In genomic region chr1:75443247-75444024, GRCm38 (mm10) we compare ENCODE assay signal across 11 mouse cellular contexts. TPM values are rescaled to one million over a fixed set of nuclear protein-coding genes. Genes with fewer than 3 reads are reported as not detected.
DNase-seq lines count a peak whose midpoint lies in the region; ATAC-seq and TF ChIP-seq lines count a peak whose summit lies in the region.
"Had no signal": no experiment of that assay in that cellular context is flagged by ENCODE, and none has a peak within 500 bp of the region (broad histone marks: within the 10 kb centered on the region; RNA-seq: fewer than 3 reads in every experiment).

No protein-coding gene starts in this region.

- peak; percentile 17; the same call in 1 of the 2 replicates for ATAC-seq in hindbrain, embryonic 14.5 days (ENCODE audit: low FRiP score)
- ATAC-seq in neural tube, embryonic 13.5 days (ENCODE audit: low read depth): peak; percentile 16; the same call in 1 of the 2 replicates

- no peaks in the 10 kb centered on the region for H3K9me3 ChIP-seq in hindbrain, embryonic 14.5 days (ENCODE audit: control insufficient read depth, low read length)
- H3K9me3 ChIP-seq in neural tube, embryonic 13.5 days: no peaks in the 10 kb centered on the region

- 0 out of 2 replicates have a peak overlapping the region, but pooled peaks have one; percentile 6 for H3K4me2 ChIP-seq in hindbrain, embryonic 14.5 days (replicated peaks)
- peak overlapping the region; percentile 27 for H3K4me2 ChIP-seq in neural tube, embryonic 13.5 days

- peak overlapping the region; percentile 29 for H3K9ac ChIP-seq in hindbrain, embryonic 14.5 days
- H3K9ac ChIP-seq in neural tube, embryonic 13.5 days: peak overlapping the region; percentile 53

- H3K27ac ChIP-seq in layer of hippocampus, adult 2 months: peak overlapping the region; percentile 56
- H3K27ac ChIP-seq in hindbrain, embryonic 14.5 days: peak overlapping the region; percentile 76
- peak overlapping the region; percentile 92 for H3K27ac ChIP-seq in neural tube, embryonic 13.5 days (replicated peaks)

- DNase-seq in layer of hippocampus, adult 2 months (ENCODE audit: low spot score in 2 of 2): no peak
- no peak for DNase-seq in layer of hippocampus, postnatal 25 days (ENCODE audit: extremely low spot score in 1 of 2, low spot score in 1 of 2)
- peak; percentile 66 to 70 for DNase-seq in cerebellum, postnatal 36 days
- peak; percentile 30 for DNase-seq in hindbrain, embryonic 14.5 days (ENCODE audit: low spot score)
- no peak for DNase-seq in gastrocnemius, postnatal 25 days
- DNase-seq in gastrocnemius, adult 18-20 months (ENCODE audit: low spot score): no peak
- no peak for DNase-seq in kidney, postnatal 14 days
- DNase-seq: adrenal gland, postnatal 10 days; heart, adult 11 months; kidney, adult 11 months had no signal

- no peak for TF ChIP-seq CTCF in layer of hippocampus, adult 2 months (conservative IDR thresholded peaks at IDR 0.05)

- no peaks in the 10 kb centered on the region for H3K36me3 ChIP-seq in hindbrain, embryonic 14.5 days (replicated peaks; ENCODE audit: control insufficient read depth, insufficient read depth)
- 0 out of 2 replicates have a peak, but pooled peaks cover 7% of the 10 kb centered on the region for H3K36me3 ChIP-seq in neural tube, embryonic 13.5 days

- H3K4me1 ChIP-seq in hindbrain, embryonic 14.5 days (replicated peaks; ENCODE audit: control insufficient read depth, insufficient read depth, low read length): peaks cover 59% of the 10 kb centered on the region
- H3K4me1 ChIP-seq in neural tube, embryonic 13.5 days (replicated peaks): peaks cover 75% of the 10 kb centered on the region

- WGBS in hindbrain, embryonic 14.5 days: 14% methylated on average over 13 of the region's 13 CpGs
- 12% methylated on average over 13 of the region's 13 CpGs for WGBS in neural tube, embryonic 13.5 days

- H3K4me3 ChIP-seq in layer of hippocampus, adult 2 months: no peak overlapping the region
- H3K4me3 ChIP-seq in hindbrain, embryonic 14.5 days (replicated peaks; ENCODE audit: low read length): no peak overlapping the region
- no peak overlapping the region for H3K4me3 ChIP-seq in neural tube, embryonic 13.5 days

- H3K27me3 ChIP-seq in hindbrain, embryonic 14.5 days (ENCODE audit: control insufficient read depth, insufficient read depth, low read length): no peaks in the 10 kb centered on the region
- no peaks in the 10 kb centered on the region; the same call in 1 of the 2 replicates for H3K27me3 ChIP-seq in neural tube, embryonic 13.5 days

RNA-seq across cellular contexts. Expression of gene Asic4, which starts 6.8 kb away (rescaled TPM):
- 1 to 10 TPM; 5.5 to 7.1 TPM for total RNA-seq in layer of hippocampus, adult 2 months (2021)
- 1 to 10 TPM; 8.9 to 9.9 TPM for total RNA-seq in layer of hippocampus, postnatal 25 days (2021)
- 4.9 and 5.0 TPM in 2 replicates for polyA plus RNA-seq in hindbrain, embryonic 14.5 days (2014; fragmentation: Nextera tagmentation; extraction: Ambion mirVana)
- 28.7 and 28.8 TPM in 2 replicates for polyA plus RNA-seq in neural tube, embryonic 13.5 days (2015; fragmentation: Nextera tagmentation; extraction: Ambion mirVana)
- not detected for total RNA-seq in gastrocnemius, postnatal 25 days (2021)
- not detected for total RNA-seq in gastrocnemius, adult 18-20 months (2021)

RNA-seq across cellular contexts. Expression of gene Gmppa, which starts 7.7 kb away (rescaled TPM):
- 10 to 100 TPM; 72.9 to 76.0 TPM for total RNA-seq in layer of hippocampus, adult 2 months (2021)
- total RNA-seq in layer of hippocampus, postnatal 25 days (2021): 10 to 100 TPM; 60.5 to 66.7 TPM
- 53.1 and 65.0 TPM in 2 replicates for polyA plus RNA-seq in hindbrain, embryonic 14.5 days (2014; fragmentation: Nextera tagmentation; extraction: Ambion mirVana)
- 74.4 and 75.9 TPM in 2 replicates for polyA plus RNA-seq in neural tube, embryonic 13.5 days (2015; fragmentation: Nextera tagmentation; extraction: Ambion mirVana)
- total RNA-seq in gastrocnemius, postnatal 25 days (2021): 10 to 100 TPM; 32.0 to 37.2 TPM
- total RNA-seq in gastrocnemius, adult 18-20 months (2021): 10 to 100 TPM; 37.3 to 44.6 TPM

RNA-seq across cellular contexts. Expression of gene Chpf, which starts 35.7 kb away (rescaled TPM):
- 10 to 100 TPM; 80.5 to 86.6 TPM for total RNA-seq in layer of hippocampus, adult 2 months (2021)
- 10 to 100 TPM; 77.2 to 82.8 TPM for total RNA-seq in layer of hippocampus, postnatal 25 days (2021)
- polyA plus RNA-seq in hindbrain, embryonic 14.5 days (2014; fragmentation: Nextera tagmentation; extraction: Ambion mirVana): 49.2 and 55.0 TPM in 2 replicates
- polyA plus RNA-seq in neural tube, embryonic 13.5 days (2015; fragmentation: Nextera tagmentation; extraction: Ambion mirVana): 39.1 and 41.0 TPM in 2 replicates
- 1 to 10 TPM; 5.5 to 7.9 TPM for total RNA-seq in gastrocnemius, postnatal 25 days (2021)
- 1 to 10 TPM; 3.7 to 4.4 TPM for total RNA-seq in gastrocnemius, adult 18-20 months (2021)

RNA-seq across cellular contexts. Expression of gene Tmem198, which starts 35.9 kb away (rescaled TPM):
- total RNA-seq in layer of hippocampus, adult 2 months (2021): 10 to 100 TPM; 64.0 to 65.4 TPM
- total RNA-seq in layer of hippocampus, postnatal 25 days (2021): 10 to 100 TPM; 70.3 to 73.8 TPM
- polyA plus RNA-seq in hindbrain, embryonic 14.5 days (2014; fragmentation: Nextera tagmentation; extraction: Ambion mirVana): 37.5 and 40.3 TPM in 2 replicates
- 37.2 and 40.9 TPM in 2 replicates for polyA plus RNA-seq in neural tube, embryonic 13.5 days (2015; fragmentation: Nextera tagmentation; extraction: Ambion mirVana)
- under 1 TPM; 0.36 to 0.43 TPM for total RNA-seq in gastrocnemius, postnatal 25 days (2021)
- under 1 TPM in 1 of 2 experiments, not detected in 1; 0.36 TPM for total RNA-seq in gastrocnemius, adult 18-20 months (2021)

Comparison
In these comparisons a context has a peak if more than half of its experiments do, and no peak if none do; other contexts are left out.
1. DNase-seq: peak in cerebellum, postnatal 36 days (2 of 2) and hindbrain, embryonic 14.5 days (single experiment); none in layer of hippocampus, adult 2 months (0 of 2), layer of hippocampus, postnatal 25 days (0 of 2), gastrocnemius, postnatal 25 days (single experiment), gastrocnemius, adult 18-20 months (single experiment) and kidney, postnatal 14 days (single experiment).
2. RNA of gene Asic4, which starts 6.8 kb away (total RNA-seq): 8.9 to 9.9 TPM in layer of hippocampus, postnatal 25 days and 5.5 to 7.1 TPM in layer of hippocampus, adult 2 months; not detected in gastrocnemius, postnatal 25 days and not detected in gastrocnemius, adult 18-20 months; every median in the first group is over 4 times any median in the second.
3. RNA of gene Chpf, which starts 35.7 kb away (total RNA-seq): 80.5 to 86.6 TPM in layer of hippocampus, adult 2 months and 77.2 to 82.8 TPM in layer of hippocampus, postnatal 25 days; 5.5 to 7.9 TPM in gastrocnemius, postnatal 25 days and 3.7 to 4.4 TPM in gastrocnemius, adult 18-20 months; every median in the first group is over 4 times any median in the second.
4. Peak in every context shown above with its lines, with median percentiles within 50 percentile points of each other: H3K27ac ChIP-seq.